Mouse (Mus musculus) intestine, embryonic 16.5 days (tissue): ENCODE data around the gene Cox6a1. TPM values are rescaled to one million over a fixed set of nuclear protein-coding genes. Genes with fewer than 3 reads are reported as not detected.
"Not testable (repeated sequence)": the region's sequence is repeated elsewhere in the genome, so short reads cannot be mapped to it uniquely, and the experiment has no call there.

Source experiments
- ATAC-seq: fragments of 200-750 bp; cut with Nextera tagmentation; 2 replicates; pipeline ENCODE4 v1.8.0; 2017; ENCODE audit warnings: moderate TSS enrichment, moderate library complexity
- H3K27ac ChIP-seq: fragments of 300-500 bp; sonication (generic); 2 replicates; pipeline ENCODE4 v1.5.1; 2014; ENCODE audit warnings: mild to moderate bottlenecking, low read length
- H3K27me3 ChIP-seq: fragments of 300-500 bp; sonication (generic); replicated peaks from 2 replicates; pipeline ENCODE4 v1.6.1; 2014; ENCODE audit warnings: low read length, control low read depth, mixed read lengths; ENCODE audit not compliant: control insufficient read depth, insufficient read depth
- H3K36me3 ChIP-seq: fragments of 300-500 bp; sonication (generic); 2 replicates; pipeline ENCODE4 v1.6.1; 2014; ENCODE audit warnings: low read length, control low read depth; ENCODE audit not compliant: control insufficient read depth, insufficient read depth
- H3K4me1 ChIP-seq: fragments of 300-500 bp; sonication (generic); 2 replicates; pipeline ENCODE4 v1.6.1; 2014; ENCODE audit warnings: low read length, control low read depth, mixed read lengths; ENCODE audit not compliant: control insufficient read depth, insufficient read depth
- H3K4me2 ChIP-seq: fragments of 300-500 bp; sonication (generic); 2 replicates; pipeline ENCODE4 v1.6.1; 2014; ENCODE audit warnings: low read depth, low read length, control low read depth
- H3K4me3 ChIP-seq: fragments of 300-500 bp; sonication (generic); 2 replicates; pipeline ENCODE4 v1.5.1; 2014; ENCODE audit warnings: mild to moderate bottlenecking, low read length
- H3K9ac ChIP-seq: fragments of 300-500 bp; sonication (generic); 2 replicates; pipeline ENCODE4 v1.6.1; 2014; ENCODE audit warnings: low read depth, low read length
- H3K9me3 ChIP-seq: fragments of 300-500 bp; sonication (generic); 2 replicates; pipeline ENCODE4 v1.6.1; 2016; ENCODE audit warnings: low read length, control low read depth; ENCODE audit not compliant: control insufficient read depth
- WGBS: fragments of 180-500 bp; shearing (Covaris S2); extraction: QIAGEN DNeasy Blood & Tissue Kit; methylation state at CpG from one replicate; pipeline ENCODE4 v1.1.7; 2014; 5-methylcytosine and 5-hydroxymethylcytosine counted together
- polyA plus RNA-seq: library from polyadenylated mRNA; unstranded; fragments of >200 nt; fragmentation: Nextera tagmentation; extraction: Ambion mirVana; gene quantifications from 2 replicates; pipeline ENCODE4 v1.2.1, GENCODE M21; 2015

Cox6a1 gene
- 1,462 and 1,500 TPM in 2 replicates for polyA plus RNA-seq

GRCm38 (mm10) chr5:115348546-115349224 is at the start of gene Cox6a1:
Gene Cox6a1 (minus strand): TSS chr5:115348981.
- Histone ChIP-seq H3K4me3 (peak within 1 kb of the TSS; percentile 94), H3K36me3 (peaks cover 13% of the 10 kb centered on the region; the same call in 1 of the 2 replicates), H3K9ac (peak within 1 kb of the TSS; percentile 90), H3K9me3 (no peaks in the 10 kb centered on the region), H3K27me3 (no peaks in the 10 kb centered on the region), H3K4me2 (peak within 1 kb of the TSS; percentile 88), H3K4me1 (peaks cover 10% of the 10 kb centered on the region; the same call in 1 of the 2 replicates), H3K27ac (peak within 1 kb of the TSS; percentile 84)
- WGBS = under 1% methylated on average over 70 of the region's 74 CpGs
- ATAC-seq = peak; percentile 92

- ATAC-seq = no peak
- no peaks in the 10 kb centered on the region for H3K27me3 ChIP-seq
- H3K9ac ChIP-seq = peak overlapping the region; percentile 72
- H3K9me3 ChIP-seq = no peaks in the 10 kb centered on the region
- H3K4me2 ChIP-seq = peak overlapping the region; percentile 89
- no peaks in the 10 kb centered on the region for H3K36me3 ChIP-seq
- peak overlapping the region; percentile 46 for H3K4me3 ChIP-seq
- no peak overlapping the region for H3K27ac ChIP-seq
- 4% methylated on average over 48 of the region's 48 CpGs for WGBS
- peaks cover 5% of the 10 kb centered on the region for H3K4me1 ChIP-seq
Measured at GRCm38 (mm10) chr5:115397839-115398780, 49.3 kb upstream of the Cox6a1 start.

DNA sequence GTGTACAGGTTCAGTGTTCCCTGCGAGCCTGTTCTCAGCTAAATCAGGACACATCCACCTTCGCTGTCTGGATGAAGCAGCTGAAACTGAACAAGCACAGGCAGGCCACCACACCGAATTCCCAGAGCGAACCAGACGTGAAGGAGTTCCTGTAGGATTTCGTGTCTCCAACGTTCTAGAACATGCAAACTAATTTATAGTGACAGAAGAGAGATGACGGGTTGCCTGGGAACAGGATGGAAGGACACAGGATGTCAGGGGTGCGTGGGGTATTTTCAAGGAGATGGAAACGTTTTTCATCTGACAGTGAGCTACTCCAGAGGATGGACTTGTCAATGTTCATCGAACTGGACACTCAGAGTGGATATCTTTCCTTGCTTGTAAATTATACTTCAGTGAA is 47.9 kb upstream of the Cox6a1 start:
- Histone ChIP-seq H3K9ac (no peak overlapping the region), H3K4me1 (peaks cover 5% of the 10 kb centered on the region), H3K27me3 (no peaks in the 10 kb centered on the region), H3K36me3 (no peaks in the 10 kb centered on the region), H3K4me3 (no peak overlapping the region), H3K9me3 (no peaks in the 10 kb centered on the region), H3K27ac (no peak overlapping the region), H3K4me2 (no peak overlapping the region)
- no peak for ATAC-seq
- 67% methylated on average over 11 of the region's 11 CpGs for WGBS

- 18% methylated on average over 10 of the region's 10 CpGs for WGBS
- H3K4me3 ChIP-seq = no peak overlapping the region
- ATAC-seq = no peak
- H3K9me3 ChIP-seq = no peaks in the 10 kb centered on the region
- H3K4me1 ChIP-seq = peaks cover 5% of the 10 kb centered on the region
- H3K36me3 ChIP-seq = no peaks in the 10 kb centered on the region
- no peak overlapping the region for H3K9ac ChIP-seq
- H3K27ac ChIP-seq = no peak overlapping the region
- H3K4me2 ChIP-seq = no peak overlapping the region
- no peaks in the 10 kb centered on the region for H3K27me3 ChIP-seq
Measured at GRCm38 (mm10) chr5:115394836-115395235, 46.1 kb upstream of the Cox6a1 start.

DNA sequence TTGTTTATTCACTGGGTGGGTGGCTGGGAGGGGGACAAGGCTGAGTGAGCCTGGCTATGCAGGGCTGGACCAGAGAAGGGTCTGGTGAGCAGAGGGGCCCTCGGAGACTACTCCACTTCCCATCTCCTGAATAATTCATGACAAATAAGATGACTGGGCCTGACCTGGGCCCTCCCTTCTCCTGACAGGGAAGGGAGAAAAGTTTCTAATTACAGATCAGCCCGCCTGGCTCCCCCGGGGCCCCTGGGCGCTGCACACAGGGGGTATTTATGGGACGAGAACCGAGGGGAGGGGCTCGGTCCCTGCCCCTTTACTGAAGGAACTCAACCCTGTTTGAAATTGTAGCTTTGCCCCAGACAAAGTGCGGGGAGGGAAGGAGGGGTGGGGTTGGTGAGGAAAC is 45.4 kb upstream of the Cox6a1 start:
- Histone ChIP-seq H3K27me3 (no peaks in the 10 kb centered on the region), H3K27ac (no peak overlapping the region), H3K36me3 (no peaks in the 10 kb centered on the region), H3K9ac (no peak overlapping the region), H3K4me2 (no peak overlapping the region), H3K4me3 (no peak overlapping the region), H3K4me1 (peaks cover 5% of the 10 kb centered on the region), H3K9me3 (no peaks in the 10 kb centered on the region)
- no peak for ATAC-seq
- 4% methylated on average over 8 of the region's 8 CpGs for WGBS

DNA sequence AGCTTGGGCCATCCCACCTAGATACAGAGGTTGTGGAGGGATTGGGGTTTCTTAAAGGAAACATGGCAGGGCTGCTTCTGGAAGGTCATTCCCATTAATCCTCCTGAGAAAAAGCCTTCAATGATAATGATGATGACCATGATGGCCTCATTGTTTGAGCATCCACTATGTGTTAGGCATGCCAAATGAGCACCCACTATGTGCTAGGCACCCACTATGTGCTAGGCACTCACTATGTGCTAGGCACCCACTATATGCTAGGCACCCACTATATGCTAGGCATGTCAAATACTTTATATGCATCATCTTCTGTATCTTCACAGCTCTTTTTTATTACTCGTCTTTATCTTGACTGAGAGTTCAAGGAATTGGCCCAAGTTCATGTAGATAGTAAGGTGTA is 44.2 kb upstream of the Cox6a1 start:
- no peak overlapping the region for H3K27ac ChIP-seq
- no peak overlapping the region for H3K9ac ChIP-seq
- H3K27me3 ChIP-seq = no peaks in the 10 kb centered on the region
- no peaks in the 10 kb centered on the region for H3K9me3 ChIP-seq
- ATAC-seq = no peak
- H3K36me3 ChIP-seq = no peaks in the 10 kb centered on the region
- H3K4me1 ChIP-seq = peaks cover 5% of the 10 kb centered on the region
- WGBS = 87% methylated on average over 1 of the region's 1 CpGs
- H3K4me3 ChIP-seq = no peak overlapping the region
- H3K4me2 ChIP-seq = no peak overlapping the region

DNA sequence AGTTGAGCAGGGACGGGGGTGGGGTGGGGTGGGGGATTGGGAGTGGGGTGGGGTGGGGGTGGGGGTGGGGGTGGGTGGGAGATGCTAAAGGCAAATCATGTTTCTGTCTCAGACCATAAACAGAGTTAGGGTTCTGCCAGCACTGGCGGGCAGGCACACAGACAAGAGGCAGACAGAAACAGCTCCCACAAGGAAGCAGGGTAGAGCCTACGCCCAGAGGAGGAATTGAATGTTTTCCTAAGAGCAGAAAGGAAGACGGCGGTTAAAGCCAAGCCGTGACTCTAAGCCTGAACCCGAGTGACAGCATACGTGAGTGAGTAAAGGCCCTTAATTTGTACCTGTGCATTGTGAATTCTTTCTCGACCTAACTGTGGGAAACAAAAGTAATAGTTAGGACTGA is 43.2 kb upstream of the Cox6a1 start:
- Histone ChIP-seq H3K4me1 (peaks cover 5% of the 10 kb centered on the region), H3K36me3 (no peaks in the 10 kb centered on the region), H3K9ac (no peak overlapping the region), H3K9me3 (no peaks in the 10 kb centered on the region), H3K27ac (no peak overlapping the region), H3K4me2 (no peak overlapping the region), H3K4me3 (no peak overlapping the region), H3K27me3 (no peaks in the 10 kb centered on the region)
- WGBS = 18% methylated on average over 9 of the region's 9 CpGs
- no peak for ATAC-seq

GRCm38 (mm10) chr5:115378882-115379281 is 30.1 kb upstream of the Cox6a1 start:
- not testable (repeated sequence) for H3K27me3 ChIP-seq, H3K4me3 ChIP-seq, H3K27ac ChIP-seq, H3K4me2 ChIP-seq, H3K36me3 ChIP-seq, H3K4me1 ChIP-seq, H3K9me3 ChIP-seq, H3K9ac ChIP-seq, ATAC-seq
- 77% methylated on average over 2 of the region's 2 CpGs for WGBS

DNA sequence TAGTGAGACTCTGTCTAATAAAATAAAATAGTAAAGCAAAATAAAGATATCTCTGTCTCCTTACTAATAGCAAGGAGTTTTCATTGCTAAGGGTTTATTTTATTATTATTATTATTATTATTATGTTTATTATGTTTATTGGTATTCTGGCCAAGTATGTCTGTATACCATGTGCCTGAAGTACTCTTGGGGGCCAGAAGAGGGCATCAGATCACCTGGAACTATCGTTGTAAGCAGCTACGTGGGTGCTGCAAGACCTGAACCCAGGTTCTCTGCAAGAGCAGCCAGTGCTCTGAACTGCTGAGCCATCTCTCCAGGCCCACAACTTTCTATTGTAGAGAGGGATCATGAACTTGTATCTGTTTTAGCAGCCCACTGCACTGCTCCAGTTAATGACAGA is 26.7 kb upstream of the Cox6a1 start:
- no peak overlapping the region for H3K4me2 ChIP-seq
- no peaks in the 10 kb centered on the region for H3K27me3 ChIP-seq
- WGBS = 91% methylated on average over 2 of the region's 2 CpGs
- no peak overlapping the region for H3K9ac ChIP-seq
- H3K4me1 ChIP-seq = peaks cover 3% of the 10 kb centered on the region; the same call in 1 of the 2 replicates
- no peaks in the 10 kb centered on the region for H3K36me3 ChIP-seq
- no peaks in the 10 kb centered on the region for H3K9me3 ChIP-seq
- H3K4me3 ChIP-seq = no peak overlapping the region
- H3K27ac ChIP-seq = no peak overlapping the region
- ATAC-seq = no peak
